24 mouse cellular contexts compared by ENCODE assay signal in genomic region chr1:188598052-188598451, GRCm38 (mm10).
A peak's percentile ranks its signal among the peaks of the same experiment; 100 is the strongest.
DNase-seq lines count a peak whose midpoint lies in the region; ATAC-seq and TF ChIP-seq lines count a peak whose summit lies in the region.
"Had no signal": no experiment of that assay in that cellular context is flagged by ENCODE, and none has a peak within 500 bp of the region (broad histone marks: within the 10 kb centered on the region; RNA-seq: fewer than 3 reads in every experiment).

No protein-coding gene starts in this region.

- H3K4me1 ChIP-seq in forebrain, postnatal 0 days (ENCODE audit: insufficient read depth), result no peaks in the 10 kb centered on the region
- H3K4me1 ChIP-seq in forebrain, embryonic 11.5 days (replicated peaks; ENCODE audit: control insufficient read depth, insufficient read depth, low read length), result no peaks in the 10 kb centered on the region
- no peaks in the 10 kb centered on the region for H3K4me1 ChIP-seq in kidney, postnatal 0 days (replicated peaks; ENCODE audit: insufficient read depth, low read length)
- H3K4me1 ChIP-seq in cortical plate, adult 2 months (ENCODE audit: control insufficient read depth, insufficient read depth, low read length), result no peaks in the 10 kb centered on the region
- H3K4me1 ChIP-seq: forebrain, embryonic 12.5 days; hindbrain, embryonic 13.5 days; liver, embryonic 12.5 days had no signal

- no peak for ATAC-seq in forebrain, postnatal 0 days
- ATAC-seq in forebrain, embryonic 11.5 days (replicated peaks; ENCODE audit: low FRiP score), result no peak
- ATAC-seq in kidney, postnatal 0 days (replicated peaks; ENCODE audit: low FRiP score, low read depth), result no peak
- ATAC-seq: CD4-positive, CD25-positive, alpha-beta regulatory T cell, adult 4 months; liver, embryonic 12.5 days; lung, postnatal 0 days; midbrain, embryonic 16.5 days had no signal

- no peak overlapping the region for H3K4me3 ChIP-seq in forebrain, postnatal 0 days (ENCODE audit: low read depth, low read length)
- H3K4me3 ChIP-seq in forebrain, embryonic 11.5 days (ENCODE audit: low read depth, low read length), result no peak overlapping the region
- H3K4me3 ChIP-seq in kidney, postnatal 0 days (replicated peaks; ENCODE audit: low read depth, low read length), result no peak overlapping the region
- H3K4me3 ChIP-seq in cortical plate, adult 2 months (ENCODE audit: insufficient read depth, low read length), result no peak overlapping the region
- H3K4me3 ChIP-seq: embryonic facial prominence, embryonic 10.5 days; forebrain, embryonic 12.5 days; hindbrain, embryonic 13.5 days; limb, embryonic 10.5 days; liver, embryonic 12.5 days had no signal

- H3K27me3 ChIP-seq in forebrain, postnatal 0 days (ENCODE audit: insufficient read depth, low read length), result no peaks in the 10 kb centered on the region
- H3K27me3 ChIP-seq in forebrain, embryonic 11.5 days (ENCODE audit: control insufficient read depth, insufficient read depth, low read length), result no peaks in the 10 kb centered on the region
- H3K27me3 ChIP-seq in kidney, postnatal 0 days (ENCODE audit: insufficient read depth, low read length), result no peaks in the 10 kb centered on the region
- H3K27me3 ChIP-seq: forebrain, embryonic 12.5 days; hindbrain, embryonic 13.5 days; liver, embryonic 12.5 days had no signal

- H3K4me2 ChIP-seq in forebrain, postnatal 0 days (ENCODE audit: low read depth), result no peak overlapping the region
- no peak overlapping the region for H3K4me2 ChIP-seq in forebrain, embryonic 11.5 days (ENCODE audit: low read depth, low read length, severe bottlenecking)
- H3K4me2 ChIP-seq in kidney, postnatal 0 days (ENCODE audit: low read length), result no peak overlapping the region
- H3K4me2 ChIP-seq: forebrain, embryonic 12.5 days; heart, embryonic 11.5 days; hindbrain, embryonic 13.5 days; liver, embryonic 12.5 days had no signal

- no peak overlapping the region for H3K9ac ChIP-seq in forebrain, postnatal 0 days
- no peak overlapping the region for H3K9ac ChIP-seq in forebrain, embryonic 11.5 days (ENCODE audit: low read length)
- H3K9ac ChIP-seq in kidney, postnatal 0 days (ENCODE audit: low read depth, low read length), result no peak overlapping the region
- H3K9ac ChIP-seq: forebrain, embryonic 12.5 days; hindbrain, embryonic 13.5 days; liver, embryonic 12.5 days had no signal

- H3K36me3 ChIP-seq in forebrain, postnatal 0 days (ENCODE audit: insufficient read depth), result no peaks in the 10 kb centered on the region
- H3K36me3 ChIP-seq in forebrain, embryonic 11.5 days (ENCODE audit: control insufficient read depth, insufficient read depth, low read length), result no peaks in the 10 kb centered on the region
- no peaks in the 10 kb centered on the region for H3K36me3 ChIP-seq in kidney, postnatal 0 days (ENCODE audit: insufficient read depth, low read length)
- H3K36me3 ChIP-seq: embryonic facial prominence, embryonic 10.5 days; forebrain, embryonic 12.5 days; hindbrain, embryonic 13.5 days; limb, embryonic 10.5 days; liver, embryonic 12.5 days had no signal

- TF ChIP-seq POLR2A in cortical plate, adult 2 months (IDR thresholded peaks at IDR 0.05; ENCODE audit: extremely low read depth, insufficient read depth, low read length), result no peak

- H3K27ac ChIP-seq in forebrain, postnatal 0 days (ENCODE audit: low read depth, low read length), result no peak overlapping the region
- H3K27ac ChIP-seq in forebrain, embryonic 11.5 days (ENCODE audit: low read depth, low read length), result no peak overlapping the region
- H3K27ac ChIP-seq in kidney, postnatal 0 days, result no peak overlapping the region
- H3K27ac ChIP-seq in cortical plate, adult 2 months (ENCODE audit: insufficient read depth, low read length), result no peak overlapping the region
- H3K27ac ChIP-seq: embryonic facial prominence, embryonic 10.5 days; forebrain, embryonic 12.5 days; hindbrain, embryonic 13.5 days; limb, embryonic 10.5 days; liver, embryonic 12.5 days had no signal

- no peaks in the 10 kb centered on the region for H3K9me3 ChIP-seq in forebrain, postnatal 0 days (ENCODE audit: low read length)
- H3K9me3 ChIP-seq in forebrain, embryonic 11.5 days (ENCODE audit: control insufficient read depth, low read length), result no peaks in the 10 kb centered on the region
- H3K9me3 ChIP-seq in kidney, postnatal 0 days (replicated peaks; ENCODE audit: low read length), result no peaks in the 10 kb centered on the region
- H3K9me3 ChIP-seq: embryonic facial prominence, embryonic 10.5 days; forebrain, embryonic 12.5 days; limb, embryonic 10.5 days; liver, embryonic 12.5 days had no signal

- peak; percentile 42 for TF ChIP-seq CTCF in forebrain, postnatal 0 days (IDR thresholded peaks at IDR 0.05; ENCODE audit: low read depth)
- peak; percentile 38 for TF ChIP-seq CTCF in kidney, postnatal 0 days (IDR thresholded peaks at IDR 0.05; ENCODE audit: low read depth)
- 0 out of 2 replicates have a peak, but pooled peaks have one; percentile 18 for TF ChIP-seq CTCF in cortical plate, adult 2 months (IDR thresholded peaks at IDR 0.05; ENCODE audit: extremely low read depth, insufficient read depth, low read length)

- DNase-seq in forebrain, postnatal 0 days, result no peak
- no peak for DNase-seq in forebrain, embryonic 11.5 days (ENCODE audit: low spot score)
- DNase-seq in kidney, postnatal 0 days (ENCODE audit: low spot score), result no peak
- DNase-seq in kidney, postnatal 14 days, result no peak
- peak; percentile 1 for DNase-seq in lung, postnatal 14 days
- DNase-seq in lung, postnatal 36 days, result no peak
- DNase-seq in Muller cell, postnatal 12 days (ENCODE audit: inconsistent ontology term), result no peak
- DNase-seq: adrenal gland, postnatal 14 days; cerebellum, adult 11 months; cerebellum, postnatal 36 days; gastrocnemius, postnatal 14 days; heart, postnatal 14 days; right cerebral cortex, postnatal 14 days; thymus, adult 2 months had no signal

- WGBS in forebrain, postnatal 0 days, result 91% methylated on average over 7 of the region's 7 CpGs
- 90% methylated on average over 7 of the region's 7 CpGs for WGBS in forebrain, embryonic 11.5 days
- WGBS in kidney, postnatal 0 days, result 93% methylated on average over 7 of the region's 7 CpGs
